Mouse (Mus musculus): Measurements from ENCODE around the gene Omp. TPM values are rescaled to one million over a fixed set of nuclear protein-coding genes. Genes with fewer than 3 reads are reported as not detected.

Gene Omp
- total and polyA plus RNA-seq, 3 experiments, result 0.08 TPM; not detected in 2

GRCm38 (mm10) chr7:98164999-98165528, 19.8 kb upstream of the Omp start:
- Histone ChIP-seq H3K4me1 (ENCODE audit: control insufficient read depth in 1 of 2, insufficient read depth in 2 of 2) (peaks cover 0 to 2% of the 10 kb centered on the region in 2 experiments; a peak in 2 of 4 replicates), H3K79me2 (replicated peaks; ENCODE audit: control insufficient read depth, extremely low read depth, insufficient read depth, poor library complexity, severe bottlenecking) (no peaks in the 10 kb centered on the region), H3K36me3 (replicated peaks in 1 of 2; ENCODE audit: control insufficient read depth in 1 of 2, insufficient read depth in 1 of 2, low read length in 1 of 2) (no peaks in the 10 kb centered on the region), H3K27me3 (replicated peaks) (peaks cover 3% of the 10 kb centered on the region), H3K27ac (ENCODE audit: insufficient read depth, low read depth) (no peak overlapping the region), H3K4me2 (ENCODE audit: insufficient read depth, low read depth, poor library complexity, severe bottlenecking) (no peak overlapping the region), H3K9ac (ENCODE audit: insufficient read depth, low read depth) (no peak overlapping the region), H3K9me3 (replicated peaks; ENCODE audit: low read length) (no peaks in the 10 kb centered on the region), H3K4me3 (replicated peaks in 1 of 3; ENCODE audit: low read depth in 2 of 3, low read length in 2 of 3, poor library complexity in 1 of 3) (no peak overlapping the region)
- dilution Hi-C loops (cut with MboI; ENCODE audit: extremely low pct_ligation_motif_present, extremely low pct_unique_long_range_greater_than_20kb, low sequenced_read_pairs), result no loop called here
- in situ Hi-C loops (cut with MboI; ENCODE audit: low pct_ligation_motif_present, low pct_unique_long_range_greater_than_20kb, low sequenced_read_pairs), result loop anchor here (25.0 kb wide), 1 partner anchor 272 kb away; the partner anchor contains the start of gene Gucy2d
- no peak for DNase-seq (ENCODE audit: extremely low read depth)
- TF ChIP-seq IRF4 (IDR thresholded peaks at IDR 0.05; ENCODE audit: low read depth, low read length) (no peak), BHLHE40 (IDR thresholded peaks at IDR 0.05; ENCODE audit: low read depth, low read length) (no peak), TBP (conservative IDR thresholded peaks at IDR 0.05; ENCODE audit: low read depth, low read length) (no peak), GABPA (IDR thresholded peaks at IDR 0.05; ENCODE audit: insufficient replicate concordance, low read depth, low read length) (no peak), RCOR1 (conservative IDR thresholded peaks at IDR 0.05; ENCODE audit: low read depth, low read length) (no peak)

GRCm38 (mm10) chr7:98164382-98164998, 19.2 kb upstream of the Omp start:
- Histone ChIP-seq H3K79me2 (replicated peaks; ENCODE audit: control insufficient read depth, extremely low read depth, insufficient read depth, poor library complexity, severe bottlenecking) (no peaks in the 10 kb centered on the region), H3K27me3 (replicated peaks) (peaks cover 3% of the 10 kb centered on the region), H3K4me2 (ENCODE audit: insufficient read depth, low read depth, poor library complexity, severe bottlenecking) (no peak overlapping the region), H3K4me1 (ENCODE audit: control insufficient read depth in 1 of 2, insufficient read depth in 2 of 2) (peaks cover 0 to 2% of the 10 kb centered on the region in 2 experiments; a peak in 2 of 4 replicates), H3K9ac (ENCODE audit: insufficient read depth, low read depth) (no peak overlapping the region), H3K27ac (ENCODE audit: insufficient read depth, low read depth) (no peak overlapping the region), H3K9me3 (replicated peaks; ENCODE audit: low read length) (no peaks in the 10 kb centered on the region), H3K4me3 (replicated peaks in 1 of 3; ENCODE audit: low read depth in 2 of 3, low read length in 2 of 3, poor library complexity in 1 of 3) (no peak overlapping the region), H3K36me3 (replicated peaks in 1 of 2; ENCODE audit: control insufficient read depth in 1 of 2, insufficient read depth in 1 of 2, low read length in 1 of 2) (no peaks in the 10 kb centered on the region)
- dilution Hi-C loops (cut with MboI; ENCODE audit: extremely low pct_ligation_motif_present, extremely low pct_unique_long_range_greater_than_20kb, low sequenced_read_pairs) (no loop called here), in situ Hi-C loops (cut with MboI; ENCODE audit: low pct_ligation_motif_present, low pct_unique_long_range_greater_than_20kb, low sequenced_read_pairs) (loop anchor here (25.0 kb wide), 1 partner anchor 273 kb away; the partner anchor contains the start of gene Gucy2d)
- DNase-seq (ENCODE audit: extremely low read depth), result no peak
- 0 out of 2 replicates have a peak, but pooled peaks have one; percentile 23 for TF ChIP-seq MAX (IDR thresholded peaks at IDR 0.05; ENCODE audit: low read length)
- TF ChIP-seq TBP (conservative IDR thresholded peaks at IDR 0.05; ENCODE audit: low read depth, low read length), result no peak

GRCm38 (mm10) chr7:98163700-98164099, 18.4 kb upstream of the Omp start:
- Histone ChIP-seq H3K36me3 (replicated peaks in 1 of 2; ENCODE audit: control insufficient read depth in 1 of 2, insufficient read depth in 1 of 2, low read length in 1 of 2) (no peaks in the 10 kb centered on the region), H3K79me2 (replicated peaks; ENCODE audit: control insufficient read depth, extremely low read depth, insufficient read depth, poor library complexity, severe bottlenecking) (no peaks in the 10 kb centered on the region), H3K4me2 (ENCODE audit: insufficient read depth, low read depth, poor library complexity, severe bottlenecking) (no peak overlapping the region), H3K9ac (ENCODE audit: insufficient read depth, low read depth) (no peak overlapping the region), H3K9me3 (replicated peaks; ENCODE audit: low read length) (no peaks in the 10 kb centered on the region), H3K4me1 (ENCODE audit: control insufficient read depth in 1 of 2, insufficient read depth in 2 of 2) (peaks cover 0 to 2% of the 10 kb centered on the region in 2 experiments; a peak in 2 of 4 replicates), H3K27ac (ENCODE audit: insufficient read depth, low read depth) (no peak overlapping the region), H3K4me3 (replicated peaks in 1 of 3; ENCODE audit: low read depth in 2 of 3, low read length in 2 of 3, poor library complexity in 1 of 3) (no peak overlapping the region), H3K27me3 (replicated peaks) (peaks cover 3% of the 10 kb centered on the region)
- in situ Hi-C loops (cut with MboI; ENCODE audit: low pct_ligation_motif_present, low pct_unique_long_range_greater_than_20kb, low sequenced_read_pairs), result loop anchor here (25.0 kb wide), 1 partner anchor 274 kb away; the partner anchor contains the start of gene Gucy2d
- TF ChIP-seq SIN3A (IDR thresholded peaks at IDR 0.05; ENCODE audit: low read length) (no peak), MAFK (IDR thresholded peaks at IDR 0.05; ENCODE audit: insufficient replicate concordance, low read length) (no peak), CHD2 (IDR thresholded peaks at IDR 0.05; ENCODE audit: low read length) (no peak), UBTF (IDR thresholded peaks at IDR 0.05; ENCODE audit: low read depth, low read length) (no peak), MAZ (IDR thresholded peaks at IDR 0.05; ENCODE audit: low read depth, low read length) (no peak), ELF1 (IDR thresholded peaks at IDR 0.05; ENCODE audit: low read depth, low read length) (no peak)
- dilution Hi-C loops (cut with MboI; ENCODE audit: extremely low pct_ligation_motif_present, extremely low pct_unique_long_range_greater_than_20kb, low sequenced_read_pairs), result no loop called here
- DNase-seq (ENCODE audit: extremely low read depth), result no peak
